Mouse (Mus musculus) cerebellum, adult 2 months (tissue): ENCODE measurements around the gene Rnf19b.

Experiments
- CTCF ChIP-seq: fragments of 200-500 bp; IDR thresholded peaks from 2 replicates; pipeline ENCODE4 v1.5.1; 2011; ENCODE audit warnings: low read depth, mild to moderate bottlenecking, control low read depth, low read length, moderate library complexity, borderline replicate concordance; ENCODE audit not compliant: insufficient read depth
- POLR2A ChIP-seq: fragments of 200-500 bp; IDR thresholded peaks from 2 replicates; pipeline ENCODE4 v1.6.1; 2011; ENCODE audit warnings: low read length, control low read depth, borderline replicate concordance; ENCODE audit not compliant: insufficient read depth

DNA sequence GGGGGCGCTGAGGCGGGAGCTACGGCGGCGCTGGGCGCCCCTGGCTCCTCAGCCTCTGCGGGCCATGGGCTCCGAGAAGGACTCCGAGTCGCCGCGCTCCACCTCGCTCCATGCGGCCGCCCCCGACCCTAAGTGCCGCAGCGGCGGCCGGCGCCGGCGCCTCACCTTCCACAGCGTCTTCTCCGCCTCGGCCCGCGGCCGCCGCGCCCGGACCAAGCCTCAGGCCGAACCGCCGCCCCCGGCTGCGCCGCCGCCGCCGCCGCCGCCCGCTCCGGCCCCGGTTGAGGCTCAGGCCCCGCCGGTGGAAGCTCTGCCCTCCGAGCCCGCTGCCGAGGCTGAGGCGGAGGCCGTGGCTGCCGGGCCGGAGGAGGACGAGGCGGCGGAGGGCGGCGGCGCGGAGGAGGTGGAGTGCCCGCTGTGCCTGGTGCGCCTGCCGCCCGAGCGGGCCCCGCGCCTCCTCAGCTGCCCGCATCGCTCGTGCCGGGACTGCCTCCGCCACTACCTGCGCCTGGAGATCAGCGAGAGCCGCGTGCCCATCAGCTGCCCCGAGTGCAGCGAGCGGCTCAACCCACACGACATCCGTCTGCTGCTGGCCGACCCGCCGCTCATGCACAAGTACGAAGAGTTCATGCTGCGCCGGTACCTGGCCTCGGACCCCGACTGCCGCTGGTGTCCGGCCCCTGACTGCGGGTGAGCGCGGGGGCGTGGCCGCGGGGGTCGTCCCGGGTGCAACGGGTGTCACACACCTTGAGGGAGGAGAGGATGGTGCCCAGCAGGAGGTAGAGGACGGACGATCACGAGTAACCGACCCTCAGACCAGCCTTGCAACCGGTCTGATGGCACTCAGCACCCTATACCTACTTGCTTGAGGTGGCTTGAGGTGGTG is at the start of gene Rnf19b:
- TF ChIP-seq CTCF (no peak), POLR2A (no peak)
